Mouse (Mus musculus): Measurements from ENCODE around the gene Zfp973. TPM values are rescaled to one million over a fixed set of nuclear protein-coding genes. Genes with fewer than 3 reads are reported as not detected.
"Not testable (repeated sequence)": the region's sequence is repeated elsewhere in the genome, so short reads cannot be mapped to it uniquely, and the experiment has no call there.

The Zfp973 gene
- polyA plus RNA-seq (2017; shearing (Covaris generic)), result 1 to 10 TPM; 7.4 to 7.6 TPM

DNA sequence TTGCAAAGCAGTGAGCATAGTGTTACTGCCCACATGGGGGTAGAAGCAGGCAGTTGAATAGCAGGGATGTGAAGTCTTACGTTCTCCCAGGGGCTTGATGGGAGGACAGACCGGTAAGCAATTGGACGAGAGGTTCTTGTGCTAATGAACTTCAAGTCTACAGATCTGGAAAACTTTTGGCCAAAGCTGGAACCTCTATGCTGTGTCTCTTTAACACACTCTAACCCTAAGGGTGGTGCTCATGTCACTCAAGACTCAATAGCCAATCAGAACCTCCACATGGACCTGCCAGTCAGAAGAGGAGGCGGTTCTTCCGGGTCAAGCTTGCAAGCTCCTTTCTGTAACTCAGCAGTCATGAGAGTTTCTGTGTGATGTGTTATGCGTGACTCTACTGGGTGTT, at the start of gene Zfp973:
Gene Zfp973, plus strand, starts transcription at position 301 of the 400 bp plus-strand sequence.
- not testable (repeated sequence) for ATAC-seq

- ATAC-seq, result not testable (repeated sequence)
Measured at GRCm38 (mm10) chr2:176636244-176636643, 34.1 kb upstream of the Zfp973 start, which contains the start of gene Gm14308. TSS of gene Gm14308 (minus strand) at chr2:176636344.

GRCm38 (mm10) chr2:176708051-176708450, 37.7 kb downstream of the Zfp973 start, which contains the start of gene Gm14305:
TSS of gene Gm14305 (plus strand) at chr2:176708328.
- ATAC-seq, result not testable (repeated sequence)

Other genes starting within 250 kb of the Zfp973 start
- 10 to 100 TPM in 1 of 2 experiments, 1 to 10 TPM in 1; 6.4 to 18.4 TPM for gene Gm14435, start 246.9 kb upstream of the Zfp973 start, polyA plus RNA-seq (2017; shearing (Covaris generic))
- 10 to 100 TPM in 1 of 2 experiments, 1 to 10 TPM in 1; 8.5 to 30.2 TPM for gene Gm14434, start 183.7 kb upstream of the Zfp973 start, polyA plus RNA-seq (2017; shearing (Covaris generic))
- gene Zfp967, start 149.5 kb upstream of the Zfp973 start, polyA plus RNA-seq (2017; shearing (Covaris generic)), result not detected
- 1 to 10 TPM; 1.6 to 6.9 TPM for gene Gm14308, start 34.2 kb upstream of the Zfp973 start, polyA plus RNA-seq (2017; shearing (Covaris generic))
- gene Gm14305, start 37.8 kb downstream of the Zfp973 start, polyA plus RNA-seq (2017; shearing (Covaris generic)), result 10 to 100 TPM; 10.6 to 12.9 TPM
- gene Gm14295, start 128.1 kb downstream of the Zfp973 start, polyA plus RNA-seq (2017; shearing (Covaris generic)), result 1 to 10 TPM; 2.6 to 8.0 TPM
- not detected for gene Gm14408, start 160.6 kb downstream of the Zfp973 start, polyA plus RNA-seq (2017; shearing (Covaris generic))